Mouse (Mus musculus): ENCODE data around the gene Errfi1.
A peak's percentile ranks its signal among the peaks of the same experiment; 100 is the strongest.
"Not testable (repeated sequence)": the region's sequence is repeated elsewhere in the genome, so short reads cannot be mapped to it uniquely, and the experiment has no call there.

Gene Errfi1

GRCm38 (mm10) chr4:150846316-150846715, 7.4 kb upstream of the Errfi1 start:
- DNase-seq (ENCODE audit: low spot score in 2 of 2) = no peak

GRCm38 (mm10) chr4:150849964-150850363, 3.8 kb upstream of the Errfi1 start:
- DNase-seq (ENCODE audit: low spot score in 2 of 2) = no peak

- DNase-seq (ENCODE audit: low spot score in 2 of 2) = no peak
Observed at GRCm38 (mm10) chr4:150850893-150851292, 2.8 kb upstream of the Errfi1 start.

- DNase-seq (ENCODE audit: low spot score in 2 of 2) = no peak
Observed at GRCm38 (mm10) chr4:150852045-150852444, 1.7 kb upstream of the Errfi1 start.

GRCm38 (mm10) chr4:150852479-150852878, 1.2 kb upstream of the Errfi1 start:
- no peak for DNase-seq (ENCODE audit: low spot score in 2 of 2)

- DNase-seq (ENCODE audit: low spot score in 2 of 2) = peak; percentile 97 to 98
Observed at GRCm38 (mm10) chr4:150854839-150855246, 1.1 kb downstream of the Errfi1 start.

GRCm38 (mm10) chr4:150855346-150855745, 1.6 kb downstream of the Errfi1 start:
- DNase-seq (ENCODE audit: low spot score in 2 of 2) = no peak

GRCm38 (mm10) chr4:150860526-150860925, 6.8 kb downstream of the Errfi1 start:
- no peak for DNase-seq (ENCODE audit: low spot score in 2 of 2)

- no peak for DNase-seq (ENCODE audit: low spot score in 2 of 2)
Observed at GRCm38 (mm10) chr4:150861161-150861560, 7.4 kb downstream of the Errfi1 start.

- DNase-seq (ENCODE audit: low spot score in 2 of 2) = no peak
Observed at GRCm38 (mm10) chr4:150862626-150863375, 9.1 kb downstream of the Errfi1 start.

- DNase-seq (ENCODE audit: low spot score in 2 of 2) = no peak
Observed at GRCm38 (mm10) chr4:150865371-150865770, 11.7 kb downstream of the Errfi1 start.

GRCm38 (mm10) chr4:150866069-150866468, 12.3 kb downstream of the Errfi1 start:
- DNase-seq (ENCODE audit: low spot score in 2 of 2) = no peak

- DNase-seq (ENCODE audit: low spot score in 2 of 2) = no peak
Observed at GRCm38 (mm10) chr4:150866494-150866893, 12.8 kb downstream of the Errfi1 start.

GRCm38 (mm10) chr4:150868161-150868560, 14.4 kb downstream of the Errfi1 start:
- no peak for DNase-seq (ENCODE audit: low spot score in 2 of 2)

GRCm38 (mm10) chr4:150868859-150869258, 15.1 kb downstream of the Errfi1 start:
- no peak for DNase-seq (ENCODE audit: low spot score in 2 of 2)

GRCm38 (mm10) chr4:150869276-150870197, 15.8 kb downstream of the Errfi1 start:
- DNase-seq (ENCODE audit: low spot score in 2 of 2) = no peak

GRCm38 (mm10) chr4:150870963-150871391, 17.3 kb downstream of the Errfi1 start:
- no peak for DNase-seq (ENCODE audit: low spot score in 2 of 2)

- peak in 1 of 2 experiments; percentile 61 for DNase-seq (ENCODE audit: low spot score in 2 of 2)
Observed at GRCm38 (mm10) chr4:150871392-150872138, 17.8 kb downstream of the Errfi1 start.

GRCm38 (mm10) chr4:150872139-150872651, 18.5 kb downstream of the Errfi1 start:
- no peak for DNase-seq (ENCODE audit: low spot score in 2 of 2)

- DNase-seq (ENCODE audit: low spot score in 2 of 2) = no peak
Observed at GRCm38 (mm10) chr4:150872681-150873080, 19.0 kb downstream of the Errfi1 start.

- not testable (repeated sequence) for DNase-seq (ENCODE audit: low spot score in 2 of 2)
Observed at GRCm38 (mm10) chr4:150874416-150874815, 20.7 kb downstream of the Errfi1 start.

GRCm38 (mm10) chr4:150875393-150875792, 21.7 kb downstream of the Errfi1 start:
- DNase-seq (ENCODE audit: low spot score in 2 of 2) = no peak

Data from urinary bladder, postnatal 4 days (tissue).